Mouse (Mus musculus): ENCODE measurements around the gene Copg2. TPM values are rescaled to one million over a fixed set of nuclear protein-coding genes. Genes with fewer than 3 reads are reported as not detected.

Gene Copg2
- 10 to 100 TPM; 75.2 to 81.9 TPM for total RNA-seq (2021)
- long read RNA-seq, experiment 1, transcript Copg2-201 (24 exons, 3,961 nt), result major isoform, 17 of 33 reads
- long read RNA-seq, experiment 1, partial matches to known transcripts, result 5 of 33 reads
- long read RNA-seq, experiment 1, other reads (novel, unspliced or antisense), result 10 of 33 reads
- long read RNA-seq, experiment 2, transcript Copg2-201 (24 exons, 3,961 nt), result major isoform, 7 of 14 reads
- long read RNA-seq, experiment 2, partial matches to known transcripts, result 5 of 14 reads
- long read RNA-seq, experiment 2, other reads (novel, unspliced or antisense), result 2 of 14 reads

- peak; percentile 28 for TF ChIP-seq CTCF (IDR thresholded peaks at IDR 0.05)
- intact Hi-C loops (cut with DNase I), result loop anchor here (5.0 kb wide), 1 partner anchor 494 kb away; the partner anchor contains the start of gene Klhdc10
- DNase-seq (ENCODE audit: extremely low spot score in 1 of 2, low spot score in 2 of 2), result peak; percentile 96
- Histone ChIP-seq H3K27ac (peak within 1 kb of the TSS; percentile 94), H3K4me3 (peak within 1 kb of the TSS; percentile 95)
Measured at GRCm38 (mm10) chr6:30896195-30896985, at the start of gene Copg2. Gene Copg2, minus strand, starts transcription at chr6:30896794.

- TF ChIP-seq CTCF (IDR thresholded peaks at IDR 0.05), result no peak
- intact Hi-C loops (cut with DNase I), result no loop called here
- no peak for DNase-seq (ENCODE audit: extremely low spot score in 1 of 2, low spot score in 2 of 2)
- Histone ChIP-seq H3K4me3 (no peak overlapping the region), H3K27ac (no peak overlapping the region)
Measured at GRCm38 (mm10) chr6:30939264-30939663, 42.7 kb upstream of the Copg2 start.

GRCm38 (mm10) chr6:30922821-30923220 lies 26.2 kb upstream of the Copg2 start:
- DNase-seq (ENCODE audit: extremely low spot score in 1 of 2, low spot score in 2 of 2), result no peak
- peak; percentile 53 for TF ChIP-seq CTCF (IDR thresholded peaks at IDR 0.05)
- no peak overlapping the region for H3K4me3 ChIP-seq
- intact Hi-C loops (cut with DNase I), result no loop called here
- no peak overlapping the region for H3K27ac ChIP-seq

- no peak overlapping the region for H3K27ac ChIP-seq
- DNase-seq (ENCODE audit: extremely low spot score in 1 of 2, low spot score in 2 of 2), result no peak
- intact Hi-C loops (cut with DNase I), result no loop called here
- no peak overlapping the region for H3K4me3 ChIP-seq
- no peak for TF ChIP-seq CTCF (IDR thresholded peaks at IDR 0.05)
Measured at GRCm38 (mm10) chr6:30921826-30922225, 25.2 kb upstream of the Copg2 start.

- no peak for TF ChIP-seq CTCF (IDR thresholded peaks at IDR 0.05)
- peak; percentile 28 to 40 for DNase-seq (ENCODE audit: extremely low spot score in 1 of 2, low spot score in 2 of 2)
- intact Hi-C loops (cut with DNase I), result no loop called here
- Histone ChIP-seq H3K27ac (peak overlapping the region; percentile 75), H3K4me3 (peak overlapping the region; percentile 29)
Measured at GRCm38 (mm10) chr6:30920834-30921675, 24.5 kb upstream of the Copg2 start.

GRCm38 (mm10) chr6:30915473-30915872 lies 18.9 kb upstream of the Copg2 start, which contains the start of gene Tsga13:
Gene Tsga13, minus strand, starts transcription at chr6:30915573.
- Histone ChIP-seq H3K27ac (no peak within 1 kb of the TSS), H3K4me3 (no peak within 1 kb of the TSS)
- intact Hi-C loops (cut with DNase I), result no loop called here
- no peak for DNase-seq (ENCODE audit: extremely low spot score in 1 of 2, low spot score in 2 of 2)
- no peak for TF ChIP-seq CTCF (IDR thresholded peaks at IDR 0.05)

- no peak overlapping the region for H3K4me3 ChIP-seq
- intact Hi-C loops (cut with DNase I), result no loop called here
- peak overlapping the region; percentile 76 for H3K27ac ChIP-seq
- no peak for TF ChIP-seq CTCF (IDR thresholded peaks at IDR 0.05)
- peak; percentile 70 to 73 for DNase-seq (ENCODE audit: extremely low spot score in 1 of 2, low spot score in 2 of 2)
Measured at GRCm38 (mm10) chr6:30907970-30908369, 11.4 kb upstream of the Copg2 start.

- Histone ChIP-seq H3K27ac (no peak overlapping the region), H3K4me3 (no peak overlapping the region)
- no peak for DNase-seq (ENCODE audit: extremely low spot score in 1 of 2, low spot score in 2 of 2)
- no peak for TF ChIP-seq CTCF (IDR thresholded peaks at IDR 0.05)
- intact Hi-C loops (cut with DNase I), result no loop called here
Measured at GRCm38 (mm10) chr6:30904911-30905310, 8.3 kb upstream of the Copg2 start.

- no peak overlapping the region for H3K27ac ChIP-seq
- H3K4me3 ChIP-seq, result no peak overlapping the region
- intact Hi-C loops (cut with DNase I), result no loop called here
- DNase-seq (ENCODE audit: extremely low spot score in 1 of 2, low spot score in 2 of 2), result no peak
- no peak for TF ChIP-seq CTCF (IDR thresholded peaks at IDR 0.05)
Measured at GRCm38 (mm10) chr6:30904033-30904432, 7.4 kb upstream of the Copg2 start.

GRCm38 (mm10) chr6:30897520-30897919 lies 926 bp upstream of the Copg2 start:
- Histone ChIP-seq H3K4me3 (no peak overlapping the region), H3K27ac (no peak overlapping the region)
- intact Hi-C loops (cut with DNase I), result loop anchor here (5.0 kb wide), 1 partner anchor 495 kb away; the partner anchor contains the start of gene Klhdc10
- no peak for TF ChIP-seq CTCF (IDR thresholded peaks at IDR 0.05)
- DNase-seq (ENCODE audit: extremely low spot score in 1 of 2, low spot score in 2 of 2), result no peak

GRCm38 (mm10) chr6:30896986-30897327 lies 363 bp upstream of the Copg2 start:
- intact Hi-C loops (cut with DNase I), result loop anchor here (5.0 kb wide), 1 partner anchor 495 kb away; the partner anchor contains the start of gene Klhdc10
- H3K27ac ChIP-seq, result 0 out of 2 replicates have a peak overlapping the region, but pooled peaks have one; percentile 7
- DNase-seq (ENCODE audit: extremely low spot score in 1 of 2, low spot score in 2 of 2), result no peak
- no peak for TF ChIP-seq CTCF (IDR thresholded peaks at IDR 0.05)
- H3K4me3 ChIP-seq, result peak overlapping the region; percentile 95
